Mouse (Mus musculus) limb, embryonic 12.5 days (tissue): ENCODE results near the gene Myh14. TPM values are rescaled to one million over a fixed set of nuclear protein-coding genes. Genes with fewer than 3 reads are reported as not detected.

Experiments used
- ATAC-seq: fragments of 200-750 bp; cut with Nextera tagmentation; 2 replicates; pipeline ENCODE4 v1.8.0; 2017; ENCODE audit warnings: low read depth, moderate TSS enrichment; ENCODE audit not compliant: insufficient number of reproducible peaks, insufficient read depth, low FRiP score, low TSS enrichment
- H3K27ac ChIP-seq: fragments of 300-500 bp; sonication (generic); 2 replicates; pipeline ENCODE4 v1.5.1; 2016; ENCODE audit warnings: mild to moderate bottlenecking, moderate library complexity
- H3K27me3 ChIP-seq: fragments of 300-500 bp; sonication (generic); 2 replicates; pipeline ENCODE4 v1.6.1; 2016; ENCODE audit warnings: mild to moderate bottlenecking, moderate library complexity
- H3K36me3 ChIP-seq: fragments of 300-500 bp; sonication (generic); 2 replicates; pipeline ENCODE4 v1.6.1; 2016; ENCODE audit warnings: mild to moderate bottlenecking, moderate library complexity
- H3K4me1 ChIP-seq: fragments of 300-500 bp; sonication (generic); replicated peaks from 2 replicates; pipeline ENCODE4 v1.6.1; 2016
- H3K4me2 ChIP-seq: fragments of 300-500 bp; sonication (generic); 2 replicates; pipeline ENCODE4 v1.6.1; 2016; ENCODE audit warnings: mild to moderate bottlenecking, moderate library complexity
- H3K4me3 ChIP-seq: fragments of 300-500 bp; sonication (generic); replicated peaks from 2 replicates; pipeline ENCODE4 v1.5.1; 2016; ENCODE audit warnings: mild to moderate bottlenecking
- H3K9ac ChIP-seq: fragments of 300-500 bp; sonication (generic); replicated peaks from 2 replicates; pipeline ENCODE4 v1.6.1; 2016; ENCODE audit warnings: mild to moderate bottlenecking, moderate library complexity
- H3K9me3 ChIP-seq: fragments of 300-500 bp; sonication (generic); 2 replicates; pipeline ENCODE4 v1.6.1; 2016; ENCODE audit warnings: mild to moderate bottlenecking, moderate library complexity
- WGBS: fragments of 180-500 bp; shearing (Covaris S2); methylation state at CpG from one replicate; pipeline ENCODE4 v1.1.7; 2016; 5-methylcytosine and 5-hydroxymethylcytosine counted together
- polyA plus RNA-seq: library from polyadenylated mRNA; unstranded; fragments of >200 nt; fragmentation: Nextera tagmentation; extraction: Ambion mirVana; gene quantifications from 2 replicates; pipeline ENCODE4 v1.2.1, GENCODE M21; 2016

Gene Myh14
- polyA plus RNA-seq, 1 experiment from 2014 or later: 3.2 TPM

GRCm38 (mm10) chr7:44633407-44633806, 37.2 kb downstream of the Myh14 start:
- no peak overlapping the region for H3K4me3 ChIP-seq
- peaks cover 5% of the 10 kb centered on the region for H3K9me3 ChIP-seq
- peaks cover 84% of the 10 kb centered on the region for H3K27me3 ChIP-seq
- no peaks in the 10 kb centered on the region for H3K4me1 ChIP-seq
- no peak overlapping the region for H3K9ac ChIP-seq
- WGBS: 16% methylated on average over 15 of the region's 15 CpGs
- H3K27ac ChIP-seq: no peak overlapping the region
- H3K4me2 ChIP-seq: no peak overlapping the region
- no peak for ATAC-seq
- no peaks in the 10 kb centered on the region for H3K36me3 ChIP-seq

GRCm38 (mm10) chr7:44632676-44633075, 38.0 kb downstream of the Myh14 start:
- no peaks in the 10 kb centered on the region for H3K36me3 ChIP-seq
- H3K4me2 ChIP-seq: no peak overlapping the region
- peaks cover 5% of the 10 kb centered on the region for H3K9me3 ChIP-seq
- no peak overlapping the region for H3K9ac ChIP-seq
- WGBS: 24% methylated on average over 13 of the region's 13 CpGs
- H3K4me1 ChIP-seq: no peaks in the 10 kb centered on the region
- no peak overlapping the region for H3K4me3 ChIP-seq
- no peak for ATAC-seq
- H3K27me3 ChIP-seq: peaks cover 80% of the 10 kb centered on the region
- no peak overlapping the region for H3K27ac ChIP-seq

- H3K4me3 ChIP-seq: no peak overlapping the region
- no peak for ATAC-seq
- no peak overlapping the region for H3K9ac ChIP-seq
- no peaks in the 10 kb centered on the region for H3K4me1 ChIP-seq
- H3K27ac ChIP-seq: no peak overlapping the region
- no peaks in the 10 kb centered on the region for H3K9me3 ChIP-seq
- WGBS: 80% methylated on average over 13 of the region's 13 CpGs
- no peak overlapping the region for H3K4me2 ChIP-seq
- H3K36me3 ChIP-seq: no peaks in the 10 kb centered on the region
- peaks cover 61% of the 10 kb centered on the region for H3K27me3 ChIP-seq
Observed at GRCm38 (mm10) chr7:44630437-44630836, 40.2 kb downstream of the Myh14 start.

- WGBS: 85% methylated on average over 15 of the region's 15 CpGs
- H3K4me3 ChIP-seq: no peak overlapping the region
- ATAC-seq: no peak
Observed at GRCm38 (mm10) chr7:44628402-44629034, 42.1 kb downstream of the Myh14 start.

GRCm38 (mm10) chr7:44626966-44627365, 43.7 kb downstream of the Myh14 start:
- Histone ChIP-seq H3K9me3 (no peaks in the 10 kb centered on the region), H3K4me2 (no peak overlapping the region), H3K36me3 (no peaks in the 10 kb centered on the region), H3K4me1 (no peaks in the 10 kb centered on the region), H3K4me3 (no peak overlapping the region), H3K27me3 (peaks cover 43% of the 10 kb centered on the region), H3K9ac (no peak overlapping the region), H3K27ac (no peak overlapping the region)
- 81% methylated on average over 13 of the region's 13 CpGs for WGBS
- ATAC-seq: no peak

More at GRCm38 (mm10) chr7:44628402-44629034, 42.1 kb downstream of the Myh14 start:
- Histone ChIP-seq H3K4me1 (no peaks in the 10 kb centered on the region), H3K27me3 (peaks cover 50% of the 10 kb centered on the region), H3K36me3 (no peaks in the 10 kb centered on the region), H3K9me3 (no peaks in the 10 kb centered on the region), H3K4me2 (no peak overlapping the region), H3K9ac (no peak overlapping the region), H3K27ac (no peak overlapping the region)

- Histone ChIP-seq H3K4me1 (no peaks in the 10 kb centered on the region), H3K27me3 (peaks cover 40% of the 10 kb centered on the region), H3K4me3 (no peak overlapping the region), H3K36me3 (no peaks in the 10 kb centered on the region), H3K9ac (no peak overlapping the region), H3K27ac (no peak overlapping the region), H3K4me2 (no peak overlapping the region), H3K9me3 (no peaks in the 10 kb centered on the region)
- no peak for ATAC-seq
- 62% methylated on average over 1 of the region's 1 CpGs for WGBS
Observed at GRCm38 (mm10) chr7:44626068-44626385, 44.6 kb downstream of the Myh14 start.

GRCm38 (mm10) chr7:44625241-44626067, 45.2 kb downstream of the Myh14 start:
- H3K4me2 ChIP-seq: no peak overlapping the region
- H3K27ac ChIP-seq: no peak overlapping the region
- 87% methylated on average over 13 of the region's 13 CpGs for WGBS
- no peaks in the 10 kb centered on the region for H3K9me3 ChIP-seq
- H3K36me3 ChIP-seq: no peaks in the 10 kb centered on the region
- H3K4me3 ChIP-seq: no peak overlapping the region
- H3K27me3 ChIP-seq: peaks cover 37% of the 10 kb centered on the region
- H3K4me1 ChIP-seq: no peaks in the 10 kb centered on the region
- H3K9ac ChIP-seq: no peak overlapping the region
- ATAC-seq: no peak

- Histone ChIP-seq H3K9ac (no peak overlapping the region), H3K36me3 (no peaks in the 10 kb centered on the region), H3K4me3 (no peak overlapping the region), H3K27ac (no peak overlapping the region), H3K9me3 (no peaks in the 10 kb centered on the region), H3K4me1 (no peaks in the 10 kb centered on the region), H3K4me2 (no peak overlapping the region), H3K27me3 (peaks cover 31% of the 10 kb centered on the region)
- 56% methylated on average over 14 of the region's 14 CpGs for WGBS
- no peak for ATAC-seq
Observed at GRCm38 (mm10) chr7:44624828-44625227, 45.8 kb downstream of the Myh14 start.

GRCm38 (mm10) chr7:44624543-44624826, 46.2 kb downstream of the Myh14 start:
- 78% methylated on average over 3 of the region's 3 CpGs for WGBS
- ATAC-seq: no peak

GRCm38 (mm10) chr7:44623714-44624542, 46.7 kb downstream of the Myh14 start:
- Histone ChIP-seq H3K9ac (no peak overlapping the region), H3K4me2 (no peak overlapping the region), H3K27me3 (peaks cover 24% of the 10 kb centered on the region), H3K4me3 (no peak overlapping the region), H3K9me3 (no peaks in the 10 kb centered on the region), H3K4me1 (no peaks in the 10 kb centered on the region), H3K27ac (no peak overlapping the region), H3K36me3 (no peaks in the 10 kb centered on the region)
- no peak for ATAC-seq
- 48% methylated on average over 18 of the region's 18 CpGs for WGBS

More at GRCm38 (mm10) chr7:44624543-44624826, 46.2 kb downstream of the Myh14 start:
- no peaks in the 10 kb centered on the region for H3K36me3 ChIP-seq
- H3K9ac ChIP-seq: no peak overlapping the region
- H3K9me3 ChIP-seq: no peaks in the 10 kb centered on the region
- H3K27me3 ChIP-seq: peaks cover 27% of the 10 kb centered on the region
- H3K4me3 ChIP-seq: no peak overlapping the region
- no peak overlapping the region for H3K4me2 ChIP-seq
- no peak overlapping the region for H3K27ac ChIP-seq
- H3K4me1 ChIP-seq: no peaks in the 10 kb centered on the region

- Histone ChIP-seq H3K9ac (no peak overlapping the region), H3K27ac (no peak overlapping the region), H3K4me3 (no peak overlapping the region), H3K9me3 (0 out of 2 replicates have a peak, but pooled peaks cover 4% of the 10 kb centered on the region), H3K36me3 (no peaks in the 10 kb centered on the region), H3K4me1 (no peaks in the 10 kb centered on the region), H3K27me3 (peaks cover 45% of the 10 kb centered on the region), H3K4me2 (no peak overlapping the region)
- 78% methylated on average over 3 of the region's 3 CpGs for WGBS
- ATAC-seq: no peak
Observed at GRCm38 (mm10) chr7:44617059-44617458, 53.6 kb downstream of the Myh14 start.
